Mouse (Mus musculus): ENCODE measurements around the gene Polr2a. TPM values are rescaled to one million over a fixed set of nuclear protein-coding genes. Genes with fewer than 3 reads are reported as not detected.

Gene Polr2a
- total RNA-seq, 1 experiment from 2014 or later: 11.3 TPM

DNA sequence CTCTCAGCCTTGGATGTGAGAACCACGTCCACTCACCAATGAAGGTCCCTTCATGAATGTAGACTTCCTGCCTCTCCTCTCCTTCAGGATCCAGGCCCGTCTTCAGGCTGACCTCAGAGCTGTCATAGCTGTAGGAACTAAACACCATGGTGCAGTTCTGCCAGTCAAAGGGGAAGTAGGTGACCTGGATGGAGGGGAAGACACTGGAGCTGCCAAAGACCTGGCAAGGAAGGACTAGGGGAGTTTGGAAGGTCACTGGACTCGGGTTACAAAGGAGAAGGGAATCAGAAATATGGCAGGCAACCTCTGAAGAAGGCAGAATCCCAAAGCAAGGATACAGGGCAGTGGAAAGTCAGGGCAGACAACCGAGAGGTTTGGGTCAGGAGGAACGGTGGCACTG lies 35.0 kb upstream of the Polr2a start:
- no peak for ATAC-seq (replicated peaks in 1 of 2; ENCODE audit: insufficient read depth in 1 of 2, low FRiP score in 2 of 2, low TSS enrichment in 1 of 2, low read depth in 1 of 2, poor library complexity in 2 of 2, severe bottlenecking in 2 of 2)

- ATAC-seq (replicated peaks in 1 of 2; ENCODE audit: insufficient read depth in 1 of 2, low FRiP score in 2 of 2, low TSS enrichment in 1 of 2, low read depth in 1 of 2, poor library complexity in 2 of 2, severe bottlenecking in 2 of 2): no peak
Observed at GRCm38 (mm10) chr11:69791420-69791819, 33.0 kb upstream of the Polr2a start.

DNA sequence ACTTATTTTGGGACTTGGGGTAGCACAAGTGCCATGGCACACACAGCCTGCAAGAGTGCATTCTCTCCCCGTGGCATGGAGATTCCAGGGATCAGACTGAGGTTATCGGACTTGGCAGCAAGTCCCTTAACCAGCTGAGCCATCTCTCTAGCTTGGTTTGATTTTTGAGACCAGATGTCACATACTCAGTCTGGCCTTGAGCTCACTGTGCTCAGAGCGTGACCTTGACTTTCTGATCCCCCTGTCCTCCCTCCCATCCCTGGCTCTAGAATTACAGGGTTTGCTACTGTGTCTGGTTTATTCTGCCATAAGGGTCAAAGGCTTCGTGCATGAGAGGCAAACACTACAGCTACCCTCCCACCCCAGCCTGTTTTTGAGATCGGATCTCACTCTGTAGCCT lies 31.0 kb upstream of the Polr2a start:
- ATAC-seq (replicated peaks in 1 of 2; ENCODE audit: insufficient read depth in 1 of 2, low FRiP score in 2 of 2, low TSS enrichment in 1 of 2, low read depth in 1 of 2, poor library complexity in 2 of 2, severe bottlenecking in 2 of 2): no peak

DNA sequence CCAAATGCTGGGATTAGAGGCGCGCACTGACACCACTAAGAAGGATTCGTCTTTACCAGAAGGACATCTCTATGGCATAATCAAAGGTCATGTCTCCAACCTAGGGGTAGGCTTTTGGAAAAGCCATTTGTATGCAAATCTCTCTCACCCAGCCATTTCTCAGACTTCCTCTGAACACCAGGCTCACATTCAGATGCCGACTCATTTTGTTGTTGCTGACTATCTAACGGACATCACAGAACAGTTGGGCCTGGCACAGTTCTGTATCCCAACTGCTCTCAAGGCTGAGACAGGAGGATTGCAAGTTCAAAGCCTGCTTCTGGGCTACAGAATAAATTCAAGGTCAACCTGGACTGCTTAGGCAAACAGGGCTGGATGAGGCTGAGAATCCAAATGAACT lies 28.9 kb upstream of the Polr2a start:
- ATAC-seq (replicated peaks in 1 of 2; ENCODE audit: insufficient read depth in 1 of 2, low FRiP score in 2 of 2, low TSS enrichment in 1 of 2, low read depth in 1 of 2, poor library complexity in 2 of 2, severe bottlenecking in 2 of 2): no peak

- peak in 1 of 2 experiments; percentile 56; a peak in 1 of 4 replicates for ATAC-seq (replicated peaks in 1 of 2; ENCODE audit: insufficient read depth in 1 of 2, low FRiP score in 2 of 2, low TSS enrichment in 1 of 2, low read depth in 1 of 2, poor library complexity in 2 of 2, severe bottlenecking in 2 of 2)
Observed at GRCm38 (mm10) chr11:69784793-69785272, 26.4 kb upstream of the Polr2a start.

- ATAC-seq (replicated peaks in 1 of 2; ENCODE audit: insufficient read depth in 1 of 2, low FRiP score in 2 of 2, low TSS enrichment in 1 of 2, low read depth in 1 of 2, poor library complexity in 2 of 2, severe bottlenecking in 2 of 2): no peak
Observed at GRCm38 (mm10) chr11:69781828-69782227, 23.4 kb upstream of the Polr2a start.

DNA sequence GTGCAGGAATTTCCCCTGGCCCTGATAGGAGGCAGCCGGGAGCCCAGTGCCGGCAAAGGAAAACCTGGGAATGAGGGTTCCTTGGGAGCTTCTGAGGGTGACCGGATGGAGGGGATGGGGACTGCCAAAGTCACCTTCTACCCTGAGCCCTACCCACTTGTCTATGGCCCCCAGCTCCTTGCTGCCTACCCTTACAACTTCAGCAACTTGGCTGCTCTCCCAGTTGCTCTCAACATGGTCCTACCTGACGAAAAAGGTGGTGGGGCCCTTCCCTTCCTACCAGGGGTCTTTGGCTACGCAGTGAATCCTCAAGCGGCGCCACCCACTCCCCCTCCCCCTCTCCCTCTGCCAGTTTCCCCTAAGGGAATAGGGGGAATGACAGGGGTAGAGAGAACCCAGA lies 20.5 kb upstream of the Polr2a start:
- ATAC-seq (replicated peaks in 1 of 2; ENCODE audit: insufficient read depth in 1 of 2, low FRiP score in 2 of 2, low TSS enrichment in 1 of 2, low read depth in 1 of 2, poor library complexity in 2 of 2, severe bottlenecking in 2 of 2): no peak

GRCm38 (mm10) chr11:69778258-69778982 lies 20.0 kb upstream of the Polr2a start:
- no peak; a peak in 1 of 4 replicates for ATAC-seq (replicated peaks in 1 of 2; ENCODE audit: insufficient read depth in 1 of 2, low FRiP score in 2 of 2, low TSS enrichment in 1 of 2, low read depth in 1 of 2, poor library complexity in 2 of 2, severe bottlenecking in 2 of 2)

GRCm38 (mm10) chr11:69777504-69778257 lies 19.2 kb upstream of the Polr2a start:
- ATAC-seq (replicated peaks in 1 of 2; ENCODE audit: insufficient read depth in 1 of 2, low FRiP score in 2 of 2, low TSS enrichment in 1 of 2, low read depth in 1 of 2, poor library complexity in 2 of 2, severe bottlenecking in 2 of 2): peak; percentile 12 to 40; a peak in 2 of 4 replicates

GRCm38 (mm10) chr11:69776488-69776887 lies 18.1 kb upstream of the Polr2a start:
- no peak for ATAC-seq (replicated peaks in 1 of 2; ENCODE audit: insufficient read depth in 1 of 2, low FRiP score in 2 of 2, low TSS enrichment in 1 of 2, low read depth in 1 of 2, poor library complexity in 2 of 2, severe bottlenecking in 2 of 2)

DNA sequence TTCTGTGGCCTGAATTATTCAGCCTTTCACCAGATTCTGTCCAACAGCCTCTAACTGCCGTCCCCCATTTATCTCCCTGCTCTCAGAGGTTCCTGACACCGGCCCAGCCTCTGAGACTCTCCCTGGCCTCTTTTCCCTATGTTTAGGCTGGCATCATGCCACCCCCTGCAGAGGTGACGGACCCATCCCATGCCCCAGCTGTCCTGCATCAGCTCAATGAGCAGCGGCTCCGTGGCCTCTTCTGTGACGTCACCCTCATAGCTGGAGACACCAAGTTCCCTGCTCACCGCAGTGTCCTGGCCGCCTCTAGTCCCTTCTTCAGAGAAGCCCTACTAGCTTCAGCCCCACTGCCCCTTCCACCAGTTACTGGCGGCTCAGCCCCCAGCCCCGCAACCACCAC lies 17.3 kb upstream of the Polr2a start:
- no peak for ATAC-seq (replicated peaks in 1 of 2; ENCODE audit: insufficient read depth in 1 of 2, low FRiP score in 2 of 2, low TSS enrichment in 1 of 2, low read depth in 1 of 2, poor library complexity in 2 of 2, severe bottlenecking in 2 of 2)

GRCm38 (mm10) chr11:69774961-69775360 lies 16.5 kb upstream of the Polr2a start:
- ATAC-seq (replicated peaks in 1 of 2; ENCODE audit: insufficient read depth in 1 of 2, low FRiP score in 2 of 2, low TSS enrichment in 1 of 2, low read depth in 1 of 2, poor library complexity in 2 of 2, severe bottlenecking in 2 of 2): no peak

GRCm38 (mm10) chr11:69767625-69767909 lies 9.1 kb upstream of the Polr2a start:
- ATAC-seq (replicated peaks in 1 of 2; ENCODE audit: insufficient read depth in 1 of 2, low FRiP score in 2 of 2, low TSS enrichment in 1 of 2, low read depth in 1 of 2, poor library complexity in 2 of 2, severe bottlenecking in 2 of 2): no peak

- no peak for ATAC-seq (replicated peaks in 1 of 2; ENCODE audit: insufficient read depth in 1 of 2, low FRiP score in 2 of 2, low TSS enrichment in 1 of 2, low read depth in 1 of 2, poor library complexity in 2 of 2, severe bottlenecking in 2 of 2)
Observed at GRCm38 (mm10) chr11:69766872-69767624, 8.6 kb upstream of the Polr2a start.

- ATAC-seq (replicated peaks in 1 of 2; ENCODE audit: insufficient read depth in 1 of 2, low FRiP score in 2 of 2, low TSS enrichment in 1 of 2, low read depth in 1 of 2, poor library complexity in 2 of 2, severe bottlenecking in 2 of 2): peak; percentile 64 to 69
Observed at GRCm38 (mm10) chr11:69766126-69766609, 7.7 kb upstream of the Polr2a start.

GRCm38 (mm10) chr11:69765221-69766125 lies 7.0 kb upstream of the Polr2a start, which contains the start of gene Zbtb4:
Gene Zbtb4 (plus strand): TSS chr11:69765912.
- 0 out of 4 replicates have a peak, but pooled peaks of 1 of the 2 experiments have one; percentile 13 for ATAC-seq (replicated peaks in 1 of 2; ENCODE audit: insufficient read depth in 1 of 2, low FRiP score in 2 of 2, low TSS enrichment in 1 of 2, low read depth in 1 of 2, poor library complexity in 2 of 2, severe bottlenecking in 2 of 2)

GRCm38 (mm10) chr11:69763551-69763950 lies 5.1 kb upstream of the Polr2a start:
- no peak for ATAC-seq (replicated peaks in 1 of 2; ENCODE audit: insufficient read depth in 1 of 2, low FRiP score in 2 of 2, low TSS enrichment in 1 of 2, low read depth in 1 of 2, poor library complexity in 2 of 2, severe bottlenecking in 2 of 2)

Measured in hematopoietic stem cell, adult 5-6 weeks (primary cell).